Mouse (Mus musculus) MEL (cell line): ENCODE measurements around the gene Usp54. TPM values are rescaled to one million over a fixed set of nuclear protein-coding genes. Genes with fewer than 3 reads are reported as not detected.

Source experiments
- DNase-seq: peaks from one replicate; pipeline ENCODE4 v3.0.0; 2011; ENCODE audit warnings: low read depth, low spot score
- H3K27ac ChIP-seq: 2 replicates; pipeline ENCODE4 v1.5.1; 2012; ENCODE audit warnings: low read depth, mild to moderate bottlenecking, control low read depth, low read length, moderate library complexity; ENCODE audit not compliant: control insufficient read depth
- H3K27me3 ChIP-seq, 2 experiments: fragments of 150-350 bp in 1 of 2; sonication (generic) in 1 of 2; 2 replicates each; pipeline ENCODE4 v1.6.1; 2012; ENCODE audit warnings: low read length in 2 of 2, mild to moderate bottlenecking in 2 of 2, improper control_type of control experiment in 1 of 2, moderate library complexity in 1 of 2; ENCODE audit not compliant: insufficient read depth in 2 of 2, control insufficient read depth in 1 of 2
- H3K36me3 ChIP-seq, 2 experiments: 2 replicates each; pipeline ENCODE4 v1.6.1; 2012 to 2014; ENCODE audit warnings: low read length in 2 of 2, improper control_type of control experiment in 1 of 2, inconsistent platforms in 1 of 2, mild to moderate bottlenecking in 1 of 2; ENCODE audit not compliant: insufficient read depth in 2 of 2, control insufficient read depth in 1 of 2
- H3K4me1 ChIP-seq, 2 experiments: fragments of 150-350 bp in 1 of 2; sonication (generic) in 1 of 2; 2 replicates each; pipeline ENCODE4 v1.6.1; 2012; ENCODE audit warnings: low read length in 2 of 2, improper control_type of control experiment in 1 of 2, mild to moderate bottlenecking in 1 of 2; ENCODE audit not compliant: insufficient read depth in 2 of 2, control insufficient read depth in 1 of 2
- H3K4me3 ChIP-seq, 2 experiments: fragments of 150-350 bp in 1 of 2; sonication (generic) in 1 of 2; 2 replicates each; pipeline ENCODE4 v1.5.1; 2012; ENCODE audit warnings: low read depth in 2 of 2, low read length in 2 of 2, mild to moderate bottlenecking in 2 of 2, moderate library complexity in 2 of 2, control low read depth in 1 of 2, improper control_type of control experiment in 1 of 2; ENCODE audit not compliant: control insufficient read depth in 1 of 2, insufficient read depth in 1 of 2
- H3K79me2 ChIP-seq: 2 replicates; pipeline ENCODE4 v1.6.1; 2012; ENCODE audit warnings: mild to moderate bottlenecking, low read length, moderate library complexity; ENCODE audit not compliant: control insufficient read depth, poor library complexity, insufficient read depth
- H3K9ac ChIP-seq: 2 replicates; pipeline ENCODE4 v1.6.1; 2012; ENCODE audit warnings: low read depth, mild to moderate bottlenecking, control low read depth, low read length, moderate library complexity; ENCODE audit not compliant: control insufficient read depth, poor library complexity, severe bottlenecking
- H3K9me3 ChIP-seq: fragments of 150-350 bp; sonication (generic); replicated peaks from 2 replicates; pipeline ENCODE4 v1.6.1; 2012; ENCODE audit warnings: mild to moderate bottlenecking, low read length, improper control_type of control experiment, moderate library complexity; ENCODE audit not compliant: insufficient read depth
- CHD1 ChIP-seq: IDR thresholded peaks from 2 replicates; pipeline ENCODE4 v1.6.1; 2012; ENCODE audit warnings: low read depth, mild to moderate bottlenecking, inconsistent platforms, low read length, improper control_type of control experiment
- CHD2 ChIP-seq: IDR thresholded peaks from 2 replicates; pipeline ENCODE4 v1.6.1; 2011; ENCODE audit warnings: low read length, improper control_type of control experiment
- CTCF ChIP-seq, 3 experiments: IDR thresholded peaks in 2 of 3; conservative IDR thresholded peaks in 1 of 3; 2 replicates each; pipeline ENCODE4 v1.5.1; 2011 to 2012; ENCODE audit warnings: low read length in 3 of 3, low read depth in 2 of 3, mild to moderate bottlenecking in 2 of 3, improper control_type of control experiment in 1 of 3, inconsistent platforms in 1 of 3, mixed read lengths in 1 of 3, moderate library complexity in 1 of 3; ENCODE audit not compliant: control insufficient read depth in 1 of 3, insufficient read depth in 1 of 3, poor library complexity in 1 of 3, severe bottlenecking in 1 of 3
- E2F4 ChIP-seq: IDR thresholded peaks from 2 replicates; pipeline ENCODE4 v1.6.1; 2011; ENCODE audit warnings: low read depth, low read length, improper control_type of control experiment, borderline replicate concordance
- ETS1 ChIP-seq: IDR thresholded peaks from 2 replicates; pipeline ENCODE4 v1.6.1; 2012; ENCODE audit warnings: low read depth, mild to moderate bottlenecking, inconsistent platforms, low read length, improper control_type of control experiment, moderate library complexity
- GATA1 ChIP-seq: IDR thresholded peaks from 2 replicates; pipeline ENCODE4 v1.6.1; 2011; ENCODE audit warnings: low read depth, low read length, improper control_type of control experiment
- HCFC1 ChIP-seq: IDR thresholded peaks from 2 replicates; pipeline ENCODE4 v1.6.1; 2012; ENCODE audit warnings: low read depth, mild to moderate bottlenecking, inconsistent platforms, low read length, improper control_type of control experiment, moderate library complexity
- JUND ChIP-seq: IDR thresholded peaks from 2 replicates; pipeline ENCODE4 v1.6.1; 2011; ENCODE audit warnings: low read depth, mild to moderate bottlenecking, improper control_type of control experiment, low read length
- KAT2A ChIP-seq: conservative IDR thresholded peaks from 2 replicates; pipeline ENCODE4 v1.6.1; 2012; ENCODE audit warnings: low read depth, low read length, improper control_type of control experiment, inconsistent platforms
- MAFK ChIP-seq: IDR thresholded peaks from 2 replicates; pipeline ENCODE4 v1.6.1; 2011; ENCODE audit warnings: low read depth, mild to moderate bottlenecking, low read length, improper control_type of control experiment, borderline replicate concordance
- MAZ ChIP-seq: IDR thresholded peaks from 2 replicates; pipeline ENCODE4 v1.6.1; 2012; ENCODE audit warnings: low read depth, mild to moderate bottlenecking, inconsistent platforms, low read length, improper control_type of control experiment
- MYB ChIP-seq: IDR thresholded peaks from 2 replicates; pipeline ENCODE4 v1.6.1; 2011; ENCODE audit warnings: mild to moderate bottlenecking, low read depth, low read length, improper control_type of control experiment
- NELFE ChIP-seq: IDR thresholded peaks from 2 replicates; pipeline ENCODE4 v1.6.1; 2011; ENCODE audit warnings: low read depth, low read length, improper control_type of control experiment
- NRF1 ChIP-seq: IDR thresholded peaks from 2 replicates; pipeline ENCODE4 v1.6.1; 2014; ENCODE audit warnings: low read depth, mild to moderate bottlenecking, inconsistent platforms, low read length, improper control_type of control experiment, moderate library complexity; ENCODE audit not compliant: poor library complexity, insufficient read depth, severe bottlenecking
- POLR2A ChIP-seq, 2 experiments: IDR thresholded peaks; 2 replicates each; pipeline ENCODE4 v1.6.1; 2011 to 2012; ENCODE audit warnings: low read length in 2 of 2, mild to moderate bottlenecking in 2 of 2, control low read depth in 1 of 2, improper control_type of control experiment in 1 of 2, low read depth in 1 of 2, moderate library complexity in 1 of 2; ENCODE audit not compliant: control insufficient read depth in 1 of 2, insufficient read depth in 1 of 2, poor library complexity in 1 of 2
- POLR2AphosphoS2 ChIP-seq: IDR thresholded peaks from 2 replicates; pipeline ENCODE4 v1.6.1; 2011; ENCODE audit warnings: low read length, improper control_type of control experiment
- TAL1 ChIP-seq: IDR thresholded peaks from 2 replicates; pipeline ENCODE4 v1.6.1; 2012; ENCODE audit warnings: mild to moderate bottlenecking, inconsistent platforms, low read length, moderate library complexity, mixed read lengths
- USF1 ChIP-seq: IDR thresholded peaks from 2 replicates; pipeline ENCODE4 v1.6.1; 2014; ENCODE audit warnings: low read depth, mild to moderate bottlenecking, inconsistent platforms, low read length, improper control_type of control experiment, moderate library complexity
- USF2 ChIP-seq, 2 experiments: IDR thresholded peaks; 2 replicates each; pipeline ENCODE4 v1.6.1; 2011 to 2012; ENCODE audit warnings: improper control_type of control experiment in 2 of 2, low read length in 2 of 2, borderline replicate concordance in 1 of 2, inconsistent platforms in 1 of 2, low read depth in 1 of 2, mild to moderate bottlenecking in 1 of 2; ENCODE audit not compliant: insufficient read depth in 1 of 2
- ZMIZ1 ChIP-seq: IDR thresholded peaks from 2 replicates; pipeline ENCODE4 v1.6.1; 2012; ENCODE audit warnings: low read depth, mild to moderate bottlenecking, inconsistent platforms, low read length, improper control_type of control experiment, moderate library complexity
- ZNF384 ChIP-seq: IDR thresholded peaks from 2 replicates; pipeline ENCODE4 v1.6.1; 2012; ENCODE audit warnings: low read depth, mild to moderate bottlenecking, inconsistent platforms, low read length, improper control_type of control experiment
- polyA plus RNA-seq, 2 experiments: library from polyadenylated mRNA; stranded (reverse) in 1 of 2; unstranded in 1 of 2; fragments of >175 nt in 1 of 2; fragments of >200 nt in 1 of 2; gene quantifications; 2 replicates each; pipeline versions ENCODE4 v1.2.1 to v1.2.4; 2012; ENCODE audit warnings: low replicate concordance in 2 of 2, low read depth in 1 of 2; ENCODE audit not compliant: insufficient read length in 2 of 2, insufficient read depth in 1 of 2, missing spikeins in 1 of 2
- total RNA-seq: library from RNA; depleted of rRNA; stranded (reverse); fragments of 300-350 nt; gene quantifications from 2 replicates; pipeline ENCODE4 v1.2.3, GENCODE M21; 2012

Gene Usp54
- total and polyA plus RNA-seq, 3 experiments, result 1.5 to 2.6 TPM; not detected in 1

DNA sequence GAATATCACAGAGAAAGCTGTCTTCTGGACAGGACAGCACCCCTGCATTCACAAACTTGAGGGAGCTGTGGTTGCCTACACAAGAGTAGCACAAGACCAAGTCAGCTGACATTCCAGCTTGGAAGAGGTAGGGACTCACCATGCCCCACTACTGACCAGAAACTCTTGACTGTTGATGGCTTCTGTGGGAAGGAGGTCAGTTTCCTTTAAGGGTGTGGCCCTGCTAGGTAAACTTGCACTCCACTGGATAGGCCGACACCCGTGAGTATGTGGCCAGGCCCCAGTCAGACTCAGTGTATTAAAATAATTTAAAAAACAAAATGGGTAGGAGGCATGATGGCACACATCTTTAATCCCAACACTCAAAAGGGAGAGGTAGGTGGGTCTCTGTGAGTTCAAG, 5.3 kb downstream of the Usp54 start:
- H3K27me3 ChIP-seq, result no peaks in the 10 kb centered on the region
- H3K4me1 ChIP-seq, result peaks cover 2 to 4% of the 10 kb centered on the region in 2 experiments; a peak in 2 of 4 replicates
- no peak overlapping the region for H3K4me3 ChIP-seq
- TF ChIP-seq HCFC1, result no peak
- TF ChIP-seq, all 39 proteins: peak for 0
- Histone ChIP-seq H3K36me3 (peaks cover 0 to 8% of the 10 kb centered on the region in 2 experiments; a peak in 2 of 4 replicates), H3K9me3 (no peaks in the 10 kb centered on the region), H3K9ac (no peak overlapping the region), H3K27ac (no peak overlapping the region), H3K79me2 (peaks cover 4% of the 10 kb centered on the region)
- DNase-seq, result no peak

DNA sequence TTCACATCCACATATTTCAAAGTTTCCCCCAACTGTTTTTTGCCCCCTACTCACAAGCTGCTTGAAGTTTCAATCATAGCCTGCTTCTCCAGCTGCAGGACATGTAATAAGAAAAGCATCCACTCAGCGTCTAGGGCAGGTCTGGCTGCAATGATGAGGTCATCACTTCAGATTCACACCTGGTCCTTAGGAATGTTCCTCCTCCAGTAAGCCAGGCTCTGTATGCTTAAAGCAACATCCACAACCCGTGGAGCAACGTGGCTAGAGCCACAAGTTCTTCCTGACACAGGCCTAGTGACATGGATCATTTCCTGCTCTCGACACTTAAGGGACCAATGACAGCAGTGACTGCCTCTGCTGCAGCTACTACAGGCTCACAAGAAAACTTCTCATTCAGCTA, 9.6 kb downstream of the Usp54 start:
- no peak for DNase-seq
- no peak overlapping the region for H3K27ac ChIP-seq
- H3K9me3 ChIP-seq, result no peaks in the 10 kb centered on the region
- no peaks in the 10 kb centered on the region for H3K79me2 ChIP-seq
- no peak overlapping the region for H3K4me3 ChIP-seq
- H3K36me3 ChIP-seq, result no peaks in the 10 kb centered on the region
- no peak for TF ChIP-seq CHD2
- TF ChIP-seq GATA1, result no peak
- no peak for TF ChIP-seq ETS1
- no peak for TF ChIP-seq NELFE
- TF ChIP-seq MAFK, result no peak
- TF ChIP-seq USF2 (IDR thresholded peaks at IDR 0.05; ENCODE audit: borderline replicate concordance in 1 of 2, insufficient read depth in 1 of 2, low read depth in 1 of 2, low read length in 2 of 2), result no peak
- TF ChIP-seq CTCF (IDR thresholded peaks at IDR 0.05 in 2 of 3, conservative IDR thresholded peaks at IDR 0.05 in 1 of 3; ENCODE audit: control insufficient read depth in 1 of 3, insufficient read depth in 1 of 3, low read depth in 2 of 3, low read length in 3 of 3, poor library complexity in 1 of 3, severe bottlenecking in 1 of 3), result no peak
- no peak for TF ChIP-seq KAT2A
- no peak for TF ChIP-seq POLR2AphosphoS2
- no peaks in the 10 kb centered on the region for H3K4me1 ChIP-seq
- H3K9ac ChIP-seq, result no peak overlapping the region
- no peaks in the 10 kb centered on the region for H3K27me3 ChIP-seq

DNA sequence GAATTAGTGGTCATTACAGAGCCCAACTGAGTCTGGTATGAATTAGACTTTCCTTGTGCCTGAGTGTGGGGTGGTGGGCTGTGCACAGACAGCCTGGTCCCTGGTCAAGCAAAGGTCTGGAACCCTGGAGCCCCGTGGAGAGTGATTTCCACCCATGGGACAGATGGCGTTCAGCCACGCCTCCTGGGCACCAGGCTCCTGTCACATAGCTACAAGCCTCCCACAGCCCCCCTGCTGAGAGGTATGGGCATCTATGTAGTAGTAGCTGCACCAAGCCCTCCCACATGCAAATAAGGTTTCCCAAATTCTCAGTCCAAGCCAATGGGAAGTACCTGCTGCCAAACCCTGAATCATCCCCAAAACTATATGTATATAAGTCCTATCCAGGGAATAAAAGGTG, 13.9 kb downstream of the Usp54 start:
- H3K27ac ChIP-seq, result no peak overlapping the region
- H3K36me3 ChIP-seq, result peaks cover 0 to 7% of the 10 kb centered on the region in 2 experiments; a peak in 2 of 4 replicates
- TF ChIP-seq ZNF384, result no peak
- no peak for TF ChIP-seq JUND
- TF ChIP-seq NELFE, result no peak
- TF ChIP-seq HCFC1, result no peak
- no peak for TF ChIP-seq USF2 (IDR thresholded peaks at IDR 0.05; ENCODE audit: borderline replicate concordance in 1 of 2, insufficient read depth in 1 of 2, low read depth in 1 of 2, low read length in 2 of 2)
- TF ChIP-seq GATA1, result no peak
- TF ChIP-seq MAFK, result no peak
- no peak for TF ChIP-seq CHD2
- no peak for TF ChIP-seq MAZ
- TF ChIP-seq E2F4, result no peak
- no peak for TF ChIP-seq NRF1
- no peak for TF ChIP-seq MYB
- no peak for TF ChIP-seq ZMIZ1
- no peak for TF ChIP-seq POLR2A (IDR thresholded peaks at IDR 0.05; ENCODE audit: control insufficient read depth in 1 of 2, insufficient read depth in 1 of 2, low read depth in 1 of 2, low read length in 2 of 2, poor library complexity in 1 of 2)
- no peak for TF ChIP-seq TAL1
- no peak for TF ChIP-seq ETS1
- no peak for TF ChIP-seq CHD1
- TF ChIP-seq CTCF (IDR thresholded peaks at IDR 0.05 in 2 of 3, conservative IDR thresholded peaks at IDR 0.05 in 1 of 3; ENCODE audit: control insufficient read depth in 1 of 3, insufficient read depth in 1 of 3, low read depth in 2 of 3, low read length in 3 of 3, poor library complexity in 1 of 3, severe bottlenecking in 1 of 3), result no peak
- TF ChIP-seq USF1, result no peak
- TF ChIP-seq, all 39 proteins: peak for 0
- Histone ChIP-seq H3K9ac (no peak overlapping the region), H3K4me1 (peaks cover 2 to 6% of the 10 kb centered on the region in 2 experiments; a peak in 2 of 4 replicates), H3K27me3 (no peaks in the 10 kb centered on the region), H3K9me3 (no peaks in the 10 kb centered on the region), H3K79me2 (peaks cover 1% of the 10 kb centered on the region; the same call in 1 of the 2 replicates), H3K4me3 (no peak overlapping the region)
- DNase-seq, result no peak
